Mouse (Mus musculus) ES-E14 (cell line): ENCODE results near the gene Dclk2. TPM values are rescaled to one million over a fixed set of nuclear protein-coding genes. Genes with fewer than 3 reads are reported as not detected.

Experiments
- DNase-seq: peaks from one replicate; pipeline ENCODE4 v3.0.0-alpha.2; 2013; ENCODE audit warnings: low read depth, low spot score
- H3K27ac ChIP-seq: 2 replicates; pipeline ENCODE4 v1.5.1; 2012; ENCODE audit warnings: low read depth, mild to moderate bottlenecking, low read length, moderate library complexity, mixed read lengths; ENCODE audit not compliant: poor library complexity, insufficient read depth, severe bottlenecking
- H3K36me3 ChIP-seq: 2 replicates; pipeline ENCODE4 v1.6.1; 2012; ENCODE audit warnings: mild to moderate bottlenecking, low read length, moderate library complexity, mixed read lengths; ENCODE audit not compliant: control insufficient read depth, poor library complexity, insufficient read depth, severe bottlenecking
- H3K4me1 ChIP-seq, 2 experiments: fragments of 150-350 bp in 1 of 2; sonication (generic) in 1 of 2; 2 replicates each; pipeline ENCODE4 v1.6.1; 2012; ENCODE audit warnings: low read length in 2 of 2, mild to moderate bottlenecking in 1 of 2, mixed read lengths in 1 of 2; ENCODE audit not compliant: control insufficient read depth in 2 of 2, insufficient read depth in 2 of 2, poor library complexity in 1 of 2
- H3K4me3 ChIP-seq, 2 experiments: fragments of 150-350 bp in 1 of 2; sonication (generic) in 1 of 2; 2 replicates each; pipeline ENCODE4 v1.5.1; 2012; ENCODE audit warnings: low read length in 2 of 2, low read depth in 1 of 2, mild to moderate bottlenecking in 1 of 2, mixed read lengths in 1 of 2; ENCODE audit not compliant: insufficient read depth in 1 of 2, poor library complexity in 1 of 2, severe bottlenecking in 1 of 2
- H3K9ac ChIP-seq: 2 replicates; pipeline ENCODE4 v1.6.1; 2012; ENCODE audit warnings: low read depth, mild to moderate bottlenecking, low read length, mixed read lengths; ENCODE audit not compliant: poor library complexity, insufficient read depth, severe bottlenecking
- H3K9me3 ChIP-seq: fragments of 150-350 bp; sonication (generic); 2 replicates; pipeline ENCODE4 v1.6.1; 2012; ENCODE audit warnings: low read depth, mild to moderate bottlenecking, low read length; ENCODE audit not compliant: control insufficient read depth, insufficient read depth
- CHD2 ChIP-seq: IDR thresholded peaks from 2 replicates; pipeline ENCODE4 v1.6.1; 2014; ENCODE audit warnings: mild to moderate bottlenecking, low read depth, low read length, inconsistent platforms
- HCFC1 ChIP-seq: IDR thresholded peaks from 2 replicates; pipeline ENCODE4 v1.6.1; 2012; ENCODE audit warnings: low read length, inconsistent platforms, borderline replicate concordance; ENCODE audit not compliant: insufficient read depth
- MAFK ChIP-seq: IDR thresholded peaks from 2 replicates; pipeline ENCODE4 v1.6.1; 2014; ENCODE audit warnings: mild to moderate bottlenecking, low read depth, low read length, inconsistent platforms; ENCODE audit not compliant: insufficient read depth
- ZC3H11A ChIP-seq: IDR thresholded peaks from 2 replicates; pipeline ENCODE4 v1.6.1; 2012; ENCODE audit warnings: low read depth, mild to moderate bottlenecking, inconsistent platforms, low read length, borderline replicate concordance
- ZNF384 ChIP-seq: IDR thresholded peaks from 2 replicates; pipeline ENCODE4 v1.6.1; 2012; ENCODE audit warnings: low read depth, low read length, inconsistent platforms
- in situ Hi-C, 2 experiments: fragments of 600-800 bp; cut with MboI; formaldehyde crosslinking; loops; one replicate each; pipeline ENCODE4 v1.15.1; 2025; ENCODE audit warnings: low sequenced_read_pairs in 2 of 2, inconsistent platforms in 1 of 2; ENCODE audit not compliant: unreplicated experiment in 2 of 2
- total RNA-seq: library from RNA; depleted of rRNA; stranded (reverse); fragments of 300-350 nt; gene quantifications from 2 replicates; pipeline ENCODE4 v1.2.3, GENCODE M21; 2012

The Dclk2 gene
- total RNA-seq, 1 experiment = 13.6 TPM

DNA sequence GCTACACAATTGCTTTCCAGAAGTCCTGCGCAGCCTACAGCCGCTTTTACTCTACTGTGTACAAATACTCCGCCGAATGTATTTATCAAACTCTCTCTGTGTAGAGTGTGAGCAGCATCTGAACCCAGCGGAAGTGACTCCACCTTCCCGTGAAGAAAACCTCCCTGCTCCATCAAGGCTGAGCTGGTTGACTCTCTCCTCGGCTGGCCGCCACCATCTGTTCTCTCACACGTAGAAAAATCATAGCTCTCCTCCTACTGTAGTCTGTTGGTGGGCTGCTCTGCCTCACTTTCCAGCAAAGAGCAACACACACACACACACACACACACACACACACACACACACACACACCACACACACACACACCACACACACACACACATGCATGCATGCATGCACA lies 111.5 kb downstream of the Dclk2 start:
- H3K4me1 ChIP-seq = peaks cover 0 to 3% of the 10 kb centered on the region in 2 experiments; a peak in 1 of 4 replicates
- in situ Hi-C loops = no loop called here
- H3K4me3 ChIP-seq = no peak overlapping the region
- TF ChIP-seq HCFC1 (no peak), MAFK (no peak), ZC3H11A (no peak), CHD2 (no peak), ZNF384 (no peak)
- H3K9ac ChIP-seq = no peak overlapping the region; the same call in 1 of the 2 replicates
- DNase-seq = no peak
- no peak overlapping the region; the same call in 1 of the 2 replicates for H3K27ac ChIP-seq
- peaks cover 7% of the 10 kb centered on the region; the same call in 1 of the 2 replicates for H3K36me3 ChIP-seq
- no peaks in the 10 kb centered on the region for H3K9me3 ChIP-seq

GRCm38 (mm10) chr3:86807750-86808467 lies 112.7 kb downstream of the Dclk2 start:
- H3K4me3 ChIP-seq = no peak overlapping the region
- TF ChIP-seq CHD2 = no peak
- in situ Hi-C loops = no loop called here
- H3K4me1 ChIP-seq = peaks cover 0 to 3% of the 10 kb centered on the region in 2 experiments; a peak in 1 of 4 replicates
- no peaks in the 10 kb centered on the region for H3K9me3 ChIP-seq
- H3K36me3 ChIP-seq = peaks cover 7% of the 10 kb centered on the region; the same call in 1 of the 2 replicates
- peak; percentile 67 for DNase-seq
- H3K27ac ChIP-seq = no peak overlapping the region
- H3K9ac ChIP-seq = no peak overlapping the region

DNA sequence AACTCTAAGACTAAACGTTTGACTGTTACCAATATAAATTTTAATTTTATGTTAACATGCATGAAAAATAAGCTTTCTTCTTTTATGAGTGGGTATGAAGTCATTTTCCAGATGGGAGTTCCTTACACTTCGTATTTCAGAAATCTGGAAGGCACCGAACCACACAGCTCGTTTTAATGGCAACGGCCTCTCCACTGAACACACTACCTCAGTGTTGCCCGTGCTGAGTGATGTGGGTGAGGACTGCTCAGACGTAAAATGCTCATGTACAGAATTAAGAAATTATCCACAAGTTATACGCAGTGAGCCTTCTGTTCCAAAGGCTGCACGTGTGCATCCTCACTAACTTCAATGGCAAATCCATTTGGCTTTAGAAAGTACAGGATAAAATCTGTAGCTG lies 113.8 kb downstream of the Dclk2 start:
- DNase-seq = no peak
- in situ Hi-C loops = no loop called here
- Histone ChIP-seq H3K9me3 (no peaks in the 10 kb centered on the region), H3K27ac (no peak overlapping the region), H3K36me3 (peaks cover 7% of the 10 kb centered on the region; the same call in 1 of the 2 replicates), H3K4me1 (peaks cover 0 to 3% of the 10 kb centered on the region in 2 experiments; a peak in 1 of 4 replicates), H3K4me3 (no peak overlapping the region), H3K9ac (no peak overlapping the region)
- TF ChIP-seq ZNF384 = no peak
- no peak for TF ChIP-seq CHD2
- TF ChIP-seq HCFC1 = no peak
- no peak for TF ChIP-seq ZC3H11A
- no peak for TF ChIP-seq MAFK

DNA sequence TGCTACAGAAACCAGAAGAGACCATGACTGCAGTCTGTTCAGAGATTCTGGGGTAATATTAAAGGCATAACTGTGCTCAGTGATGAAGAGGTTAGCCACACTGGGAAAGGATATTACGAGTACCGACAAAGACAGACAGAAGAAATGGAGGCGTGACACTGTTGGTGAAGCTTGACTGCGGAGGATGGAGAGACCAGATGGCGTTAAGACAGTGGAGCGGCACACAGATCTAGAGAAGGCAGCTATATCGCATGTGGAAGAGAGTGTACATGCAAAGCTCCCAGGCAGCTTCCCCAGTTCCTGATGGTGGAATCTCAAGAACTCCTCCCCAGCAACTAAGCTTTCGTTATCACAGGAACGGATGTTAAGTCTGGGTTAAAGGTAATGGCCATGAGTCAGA lies 116.4 kb downstream of the Dclk2 start:
- no peak overlapping the region for H3K9ac ChIP-seq
- DNase-seq = no peak
- no peak overlapping the region for H3K4me3 ChIP-seq
- H3K36me3 ChIP-seq = peaks cover 4% of the 10 kb centered on the region; the same call in 1 of the 2 replicates
- in situ Hi-C loops = no loop called here
- TF ChIP-seq MAFK (no peak), ZNF384 (no peak), HCFC1 (no peak), CHD2 (no peak), ZC3H11A (no peak)
- 0 out of 4 replicates have a peak, but pooled peaks cover 0 to under 1% of the 10 kb centered on the region in 2 experiments for H3K4me1 ChIP-seq
- H3K9me3 ChIP-seq = no peaks in the 10 kb centered on the region
- no peak overlapping the region for H3K27ac ChIP-seq

- DNase-seq = no peak
- no peak overlapping the region for H3K4me3 ChIP-seq
- TF ChIP-seq ZC3H11A = no peak
- H3K36me3 ChIP-seq = peaks cover 3% of the 10 kb centered on the region; the same call in 1 of the 2 replicates
- H3K9ac ChIP-seq = no peak overlapping the region
- no peaks in the 10 kb centered on the region for H3K4me1 ChIP-seq
- in situ Hi-C loops = no loop called here
- no peaks in the 10 kb centered on the region for H3K9me3 ChIP-seq
- H3K27ac ChIP-seq = no peak overlapping the region
Observed at GRCm38 (mm10) chr3:86802825-86803224, 117.8 kb downstream of the Dclk2 start.
